Mouse (Mus musculus): Measurements from ENCODE around the gene Clta. TPM values are rescaled to one million over a fixed set of nuclear protein-coding genes. Genes with fewer than 3 reads are reported as not detected.
"Not testable (repeated sequence)": the region's sequence is repeated elsewhere in the genome, so short reads cannot be mapped to it uniquely, and the experiment has no call there.

Clta gene
- total and polyA plus RNA-seq, 3 experiments = 108 to 483 (median 437) TPM

DNA sequence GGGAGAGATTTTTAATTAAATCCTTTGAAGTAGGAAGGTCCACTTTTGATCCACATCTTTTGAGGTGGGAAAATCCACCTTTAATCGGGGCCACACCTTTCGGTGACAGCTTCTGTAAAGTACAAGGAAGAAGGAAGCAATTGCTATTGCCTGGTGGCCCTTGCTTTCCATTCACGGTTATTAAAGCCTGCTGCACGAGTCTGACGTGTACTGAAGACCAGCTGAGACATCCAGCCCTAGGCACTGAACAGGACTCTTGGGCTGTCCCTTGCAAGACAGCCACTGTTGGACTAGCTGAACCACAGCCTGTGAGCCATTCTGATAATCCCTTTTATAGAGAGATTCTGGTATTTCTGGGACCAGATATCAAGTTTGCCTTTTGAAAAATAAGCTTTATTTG is 32.2 kb downstream of the Clta start:
- TF ChIP-seq CTCF (IDR thresholded peaks at IDR 0.05; ENCODE audit: low read depth, low read length) (no peak), TAL1 (conservative IDR thresholded peaks at IDR 0.05; ENCODE audit: low read depth, low read length) (no peak), GATA2 (IDR thresholded peaks at IDR 0.05; ENCODE audit: borderline replicate concordance, low read depth, low read length) (no peak), GATA1 (IDR thresholded peaks at IDR 0.05; ENCODE audit: borderline replicate concordance, low read length) (no peak), POLR2AphosphoS5 (IDR thresholded peaks at IDR 0.05; ENCODE audit: insufficient replicate concordance, low read depth, low read length) (no peak)
- no peaks in the 10 kb centered on the region for H3K27me3 ChIP-seq (ENCODE audit: insufficient read depth, low read length)
- H3K36me3 ChIP-seq (replicated peaks) = peaks cover 96% of the 10 kb centered on the region
- no peak overlapping the region for H3K4me3 ChIP-seq (ENCODE audit: low read depth, low read length)
- DNase-seq (ENCODE audit: low spot score) (no peak), ATAC-seq (ENCODE audit: extremely low read depth, insufficient number of reproducible peaks, low FRiP score, poor library complexity, severe bottlenecking) (no peak)
- peaks cover 12% of the 10 kb centered on the region for H3K4me1 ChIP-seq (ENCODE audit: insufficient read depth, low read depth, low read length)
- H3K9me3 ChIP-seq (replicated peaks) = no peaks in the 10 kb centered on the region

DNA sequence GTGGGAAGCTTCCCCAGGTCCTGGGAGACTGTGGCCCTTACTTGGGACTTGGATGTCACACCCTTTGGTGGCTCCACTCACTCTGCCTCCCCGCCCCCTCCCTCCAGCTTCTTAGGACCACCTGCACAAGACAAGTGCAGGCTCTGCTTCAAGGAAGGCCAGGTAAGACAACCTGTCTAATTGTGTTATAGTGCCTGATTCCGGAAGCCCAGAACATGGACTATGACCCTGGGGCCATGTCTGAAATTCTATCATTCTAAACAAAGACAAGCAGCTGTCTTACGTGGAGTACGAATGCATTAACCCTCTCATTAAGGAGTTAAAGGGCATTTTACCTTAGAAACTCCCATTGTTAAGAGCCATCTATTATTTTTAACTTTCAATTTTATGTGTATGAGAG is 36.5 kb downstream of the Clta start:
- ATAC-seq (ENCODE audit: extremely low read depth, insufficient number of reproducible peaks, low FRiP score, poor library complexity, severe bottlenecking) = no peak
- H3K4me1 ChIP-seq (ENCODE audit: insufficient read depth, low read depth, low read length) = no peaks in the 10 kb centered on the region
- no peak for TF ChIP-seq GATA1 (IDR thresholded peaks at IDR 0.05; ENCODE audit: borderline replicate concordance, low read length)
- no peak for TF ChIP-seq POLR2AphosphoS5 (IDR thresholded peaks at IDR 0.05; ENCODE audit: insufficient replicate concordance, low read depth, low read length)
- no peak for TF ChIP-seq TAL1 (conservative IDR thresholded peaks at IDR 0.05; ENCODE audit: low read depth, low read length)
- TF ChIP-seq GATA2 (IDR thresholded peaks at IDR 0.05; ENCODE audit: borderline replicate concordance, low read depth, low read length) = no peak
- no peak for TF ChIP-seq CTCF (IDR thresholded peaks at IDR 0.05; ENCODE audit: low read depth, low read length)
- no peaks in the 10 kb centered on the region for H3K27me3 ChIP-seq (ENCODE audit: insufficient read depth, low read length)
- peaks cover 85% of the 10 kb centered on the region for H3K36me3 ChIP-seq (replicated peaks)
- H3K9me3 ChIP-seq (replicated peaks) = no peaks in the 10 kb centered on the region
- H3K4me3 ChIP-seq (ENCODE audit: low read depth, low read length) = peak overlapping the region; percentile 9; the same call in 1 of the 2 replicates
- DNase-seq (ENCODE audit: low spot score) = no peak

- ATAC-seq (ENCODE audit: extremely low read depth, insufficient number of reproducible peaks, low FRiP score, poor library complexity, severe bottlenecking) = no peak
- peaks cover 84% of the 10 kb centered on the region for H3K36me3 ChIP-seq (replicated peaks)
- no peaks in the 10 kb centered on the region for H3K27me3 ChIP-seq (ENCODE audit: insufficient read depth, low read length)
- DNase-seq (ENCODE audit: low spot score) = no peak
- TF ChIP-seq GATA1 (IDR thresholded peaks at IDR 0.05; ENCODE audit: borderline replicate concordance, low read length) = no peak
- no peak for TF ChIP-seq CTCF (IDR thresholded peaks at IDR 0.05; ENCODE audit: low read depth, low read length)
- TF ChIP-seq POLR2AphosphoS5 (IDR thresholded peaks at IDR 0.05; ENCODE audit: insufficient replicate concordance, low read depth, low read length) = no peak
- no peak for TF ChIP-seq TAL1 (conservative IDR thresholded peaks at IDR 0.05; ENCODE audit: low read depth, low read length)
- TF ChIP-seq GATA2 (IDR thresholded peaks at IDR 0.05; ENCODE audit: borderline replicate concordance, low read depth, low read length) = no peak
- no peak overlapping the region for H3K4me3 ChIP-seq (ENCODE audit: low read depth, low read length)
- H3K4me1 ChIP-seq (ENCODE audit: insufficient read depth, low read depth, low read length) = peaks cover 2% of the 10 kb centered on the region; the same call in 1 of the 2 replicates
- H3K9me3 ChIP-seq (replicated peaks) = no peaks in the 10 kb centered on the region
Observed at GRCm38 (mm10) chr4:44042429-44042828, 38.2 kb downstream of the Clta start.

- not testable (repeated sequence) for DNase-seq (ENCODE audit: low spot score); H3K27me3 ChIP-seq (ENCODE audit: insufficient read depth, low read length); H3K4me1 ChIP-seq (ENCODE audit: insufficient read depth, low read depth, low read length); H3K4me3 ChIP-seq (ENCODE audit: low read depth, low read length); ATAC-seq (ENCODE audit: extremely low read depth, insufficient number of reproducible peaks, low FRiP score, poor library complexity, severe bottlenecking); H3K9me3 ChIP-seq (replicated peaks)
- peaks cover 84% of the 10 kb centered on the region for H3K36me3 ChIP-seq (replicated peaks)
Observed at GRCm38 (mm10) chr4:44043182-44043581, 38.9 kb downstream of the Clta start.

GRCm38 (mm10) chr4:44044685-44045356 is 40.6 kb downstream of the Clta start:
- no peak for DNase-seq (ENCODE audit: low spot score)

GRCm38 (mm10) chr4:44046066-44046465 is 41.8 kb downstream of the Clta start:
- Histone ChIP-seq H3K4me3 (ENCODE audit: low read depth, low read length) (no peak overlapping the region), H3K4me1 (ENCODE audit: insufficient read depth, low read depth, low read length) (peaks cover 2% of the 10 kb centered on the region; the same call in 1 of the 2 replicates), H3K36me3 (replicated peaks) (peaks cover 83% of the 10 kb centered on the region), H3K27me3 (ENCODE audit: insufficient read depth, low read length) (no peaks in the 10 kb centered on the region), H3K9me3 (replicated peaks) (no peaks in the 10 kb centered on the region)
- no peak for ATAC-seq (ENCODE audit: extremely low read depth, insufficient number of reproducible peaks, low FRiP score, poor library complexity, severe bottlenecking)
- no peak for DNase-seq (ENCODE audit: low spot score)
- TF ChIP-seq GATA1 (IDR thresholded peaks at IDR 0.05; ENCODE audit: borderline replicate concordance, low read length) (no peak), GATA2 (IDR thresholded peaks at IDR 0.05; ENCODE audit: borderline replicate concordance, low read depth, low read length) (no peak), TAL1 (conservative IDR thresholded peaks at IDR 0.05; ENCODE audit: low read depth, low read length) (no peak), CTCF (IDR thresholded peaks at IDR 0.05; ENCODE audit: low read depth, low read length) (no peak), POLR2AphosphoS5 (IDR thresholded peaks at IDR 0.05; ENCODE audit: insufficient replicate concordance, low read depth, low read length) (no peak)

More at GRCm38 (mm10) chr4:44044685-44045356, 40.6 kb downstream of the Clta start:
- H3K4me1 ChIP-seq (ENCODE audit: insufficient read depth, low read depth, low read length) = peaks cover 2% of the 10 kb centered on the region; the same call in 1 of the 2 replicates
- H3K36me3 ChIP-seq (replicated peaks) = peaks cover 83% of the 10 kb centered on the region
- H3K27me3 ChIP-seq (ENCODE audit: insufficient read depth, low read length) = no peaks in the 10 kb centered on the region
- TF ChIP-seq POLR2AphosphoS5 (IDR thresholded peaks at IDR 0.05; ENCODE audit: insufficient replicate concordance, low read depth, low read length) = no peak
- no peak for TF ChIP-seq TAL1 (conservative IDR thresholded peaks at IDR 0.05; ENCODE audit: low read depth, low read length)
- no peak for TF ChIP-seq CTCF (IDR thresholded peaks at IDR 0.05; ENCODE audit: low read depth, low read length)
- TF ChIP-seq GATA1 (IDR thresholded peaks at IDR 0.05; ENCODE audit: borderline replicate concordance, low read length) = no peak
- no peak for TF ChIP-seq GATA2 (IDR thresholded peaks at IDR 0.05; ENCODE audit: borderline replicate concordance, low read depth, low read length)
- 0 out of 2 replicates have a peak overlapping the region, but pooled peaks have one; percentile 7 for H3K4me3 ChIP-seq (ENCODE audit: low read depth, low read length)
- no peak for ATAC-seq (ENCODE audit: extremely low read depth, insufficient number of reproducible peaks, low FRiP score, poor library complexity, severe bottlenecking)
- no peaks in the 10 kb centered on the region for H3K9me3 ChIP-seq (replicated peaks)

Data from G1E (cell line).